Mouse (Mus musculus) neural tube, embryonic 13.5 days (tissue): ENCODE data around the gene Agap1. TPM values are rescaled to one million over a fixed set of nuclear protein-coding genes. Genes with fewer than 3 reads are reported as not detected.
A peak's percentile ranks its signal among the peaks of the same experiment; 100 is the strongest.

Source experiments
- ATAC-seq: fragments of 200-750 bp; cut with Nextera tagmentation; 2 replicates; pipeline ENCODE4 v1.8.0; 2017; ENCODE audit warnings: low read depth, mild to moderate bottlenecking, moderate TSS enrichment, moderate library complexity
- H3K27ac ChIP-seq: fragments of 300-500 bp; sonication (generic); replicated peaks from 2 replicates; pipeline ENCODE4 v1.5.1; 2015; ENCODE audit warnings: moderate library complexity, mild to moderate bottlenecking, inconsistent platforms
- H3K27me3 ChIP-seq: fragments of 300-500 bp; sonication (generic); 2 replicates; pipeline ENCODE4 v1.6.1; 2015; ENCODE audit warnings: mild to moderate bottlenecking, inconsistent platforms
- H3K36me3 ChIP-seq: fragments of 300-500 bp; sonication (generic); 2 replicates; pipeline ENCODE4 v1.6.1; 2015; ENCODE audit warnings: mild to moderate bottlenecking, inconsistent platforms
- H3K4me1 ChIP-seq: fragments of 300-500 bp; sonication (generic); replicated peaks from 2 replicates; pipeline ENCODE4 v1.6.1; 2015; ENCODE audit warnings: inconsistent platforms
- H3K4me2 ChIP-seq: fragments of 300-500 bp; sonication (generic); 2 replicates; pipeline ENCODE4 v1.6.1; 2015; ENCODE audit warnings: inconsistent platforms, mild to moderate bottlenecking, moderate library complexity
- H3K4me3 ChIP-seq: fragments of 300-500 bp; sonication (generic); 2 replicates; pipeline ENCODE4 v1.5.1; 2015; ENCODE audit warnings: mild to moderate bottlenecking, inconsistent platforms
- H3K9ac ChIP-seq: fragments of 300-500 bp; sonication (generic); 2 replicates; pipeline ENCODE4 v1.6.1; 2015; ENCODE audit warnings: moderate library complexity, mild to moderate bottlenecking, inconsistent platforms
- H3K9me3 ChIP-seq: fragments of 300-500 bp; sonication (generic); 2 replicates; pipeline ENCODE4 v1.6.1; 2016; ENCODE audit warnings: inconsistent platforms
- WGBS: fragments of 180-500 bp; shearing (Covaris S2); methylation state at CpG from one replicate; pipeline ENCODE4 v1.1.7; 2015; 5-methylcytosine and 5-hydroxymethylcytosine counted together
- polyA plus RNA-seq: library from polyadenylated mRNA; unstranded; fragments of >200 nt; fragmentation: Nextera tagmentation; extraction: Ambion mirVana; gene quantifications from 2 replicates; pipeline ENCODE4 v1.2.1, GENCODE M21; 2015

Agap1 gene
- polyA plus RNA-seq, 1 experiment from 2014 or later, result 48.1 TPM

- Histone ChIP-seq H3K9ac (no peak overlapping the region), H3K4me2 (no peak overlapping the region), H3K4me1 (peaks cover 60% of the 10 kb centered on the region), H3K4me3 (no peak overlapping the region), H3K9me3 (no peaks in the 10 kb centered on the region), H3K36me3 (peaks cover 17% of the 10 kb centered on the region; the same call in 1 of the 2 replicates), H3K27me3 (peaks cover 41% of the 10 kb centered on the region), H3K27ac (peak overlapping the region; percentile 11; the same call in 1 of the 2 replicates)
- WGBS, result 41% methylated on average over 9 of the region's 9 CpGs
- ATAC-seq, result peak; percentile 28; the same call in 1 of the 2 replicates
These were observed 245.6 kb downstream of the Agap1 start for GRCm38 (mm10) chr1:89700166-89700565.

- WGBS, result 89% methylated on average over 5 of the region's 5 CpGs
- peaks cover 22% of the 10 kb centered on the region for H3K36me3 ChIP-seq
- H3K27me3 ChIP-seq, result peaks cover 45% of the 10 kb centered on the region
- no peak overlapping the region for H3K27ac ChIP-seq
- no peak overlapping the region for H3K4me3 ChIP-seq
- H3K9me3 ChIP-seq, result no peaks in the 10 kb centered on the region
- peaks cover 63% of the 10 kb centered on the region for H3K4me1 ChIP-seq
- ATAC-seq, result no peak
- no peak overlapping the region for H3K4me2 ChIP-seq
- H3K9ac ChIP-seq, result no peak overlapping the region
These were observed 246.6 kb downstream of the Agap1 start for GRCm38 (mm10) chr1:89701162-89701730.

- no peak overlapping the region for H3K27ac ChIP-seq
These were observed 248.7 kb downstream of the Agap1 start for GRCm38 (mm10) chr1:89703294-89703693.

GRCm38 (mm10) chr1:89705670-89706069 is 251.1 kb downstream of the Agap1 start:
- WGBS, result 90% methylated on average over 6 of the region's 6 CpGs
- no peak overlapping the region for H3K4me3 ChIP-seq
- H3K9me3 ChIP-seq, result no peaks in the 10 kb centered on the region
- peaks cover 80% of the 10 kb centered on the region for H3K4me1 ChIP-seq
- H3K4me2 ChIP-seq, result no peak overlapping the region
- H3K36me3 ChIP-seq, result peaks cover 19% of the 10 kb centered on the region
- H3K27me3 ChIP-seq, result peaks cover 30% of the 10 kb centered on the region
- no peak overlapping the region for H3K9ac ChIP-seq
- ATAC-seq, result no peak
- no peak overlapping the region for H3K27ac ChIP-seq

More at GRCm38 (mm10) chr1:89703294-89703693, 248.7 kb downstream of the Agap1 start:
- Histone ChIP-seq H3K27me3 (peaks cover 32% of the 10 kb centered on the region), H3K4me3 (no peak overlapping the region), H3K4me1 (peaks cover 82% of the 10 kb centered on the region), H3K4me2 (no peak overlapping the region), H3K9me3 (no peaks in the 10 kb centered on the region), H3K9ac (no peak overlapping the region), H3K36me3 (peaks cover 18% of the 10 kb centered on the region)
- ATAC-seq, result no peak
- 8% methylated on average over 13 of the region's 13 CpGs for WGBS

- H3K4me3 ChIP-seq, result no peak overlapping the region
- no peaks in the 10 kb centered on the region for H3K9me3 ChIP-seq
- peaks cover 13% of the 10 kb centered on the region for H3K36me3 ChIP-seq
- H3K27ac ChIP-seq, result no peak overlapping the region
- no peak overlapping the region for H3K9ac ChIP-seq
- 80% methylated on average over 2 of the region's 2 CpGs for WGBS
- peaks cover 70% of the 10 kb centered on the region for H3K4me1 ChIP-seq
- no peak overlapping the region for H3K4me2 ChIP-seq
- no peak for ATAC-seq
- H3K27me3 ChIP-seq, result peaks cover 19% of the 10 kb centered on the region; the same call in 1 of the 2 replicates
These were observed 252.3 kb downstream of the Agap1 start for GRCm38 (mm10) chr1:89706862-89707261.

- H3K36me3 ChIP-seq, result peaks cover 20% of the 10 kb centered on the region
- H3K9ac ChIP-seq, result no peak overlapping the region
- ATAC-seq, result no peak
- 34% methylated on average over 15 of the region's 15 CpGs for WGBS
- H3K4me1 ChIP-seq, result peaks cover 69% of the 10 kb centered on the region
- no peak overlapping the region for H3K4me3 ChIP-seq
- H3K4me2 ChIP-seq, result no peak overlapping the region
- H3K9me3 ChIP-seq, result no peaks in the 10 kb centered on the region
- H3K27ac ChIP-seq, result peak overlapping the region; percentile 13; the same call in 1 of the 2 replicates
- H3K27me3 ChIP-seq, result 0 out of 2 replicates have a peak, but pooled peaks cover 13% of the 10 kb centered on the region
These were observed 253.3 kb downstream of the Agap1 start for GRCm38 (mm10) chr1:89707756-89708480.

GRCm38 (mm10) chr1:89709824-89710223 is 255.2 kb downstream of the Agap1 start:
- Histone ChIP-seq H3K4me1 (peaks cover 68% of the 10 kb centered on the region), H3K27me3 (0 out of 2 replicates have a peak, but pooled peaks cover 13% of the 10 kb centered on the region), H3K9me3 (no peaks in the 10 kb centered on the region), H3K4me2 (no peak overlapping the region), H3K9ac (no peak overlapping the region), H3K27ac (no peak overlapping the region), H3K4me3 (no peak overlapping the region), H3K36me3 (peaks cover 20% of the 10 kb centered on the region)
- 52% methylated on average over 5 of the region's 5 CpGs for WGBS
- ATAC-seq, result no peak

GRCm38 (mm10) chr1:89713681-89714080 is 259.1 kb downstream of the Agap1 start:
- Histone ChIP-seq H3K27me3 (0 out of 2 replicates have a peak, but pooled peaks cover 4% of the 10 kb centered on the region), H3K4me3 (no peak overlapping the region), H3K4me2 (no peak overlapping the region), H3K4me1 (peaks cover 67% of the 10 kb centered on the region), H3K27ac (no peak overlapping the region), H3K36me3 (peaks cover 11% of the 10 kb centered on the region), H3K9ac (no peak overlapping the region), H3K9me3 (no peaks in the 10 kb centered on the region)
- WGBS, result 38% methylated on average over 5 of the region's 5 CpGs
- no peak for ATAC-seq

- Histone ChIP-seq H3K4me2 (no peak overlapping the region), H3K4me3 (no peak overlapping the region), H3K4me1 (peaks cover 74% of the 10 kb centered on the region), H3K27me3 (no peaks in the 10 kb centered on the region), H3K27ac (no peak overlapping the region), H3K9me3 (no peaks in the 10 kb centered on the region), H3K36me3 (0 out of 2 replicates have a peak, but pooled peaks cover 6% of the 10 kb centered on the region), H3K9ac (no peak overlapping the region)
- ATAC-seq, result no peak
- WGBS, result 36% methylated on average over 18 of the region's 18 CpGs
These were observed 259.8 kb downstream of the Agap1 start for GRCm38 (mm10) chr1:89714165-89714980.

- Histone ChIP-seq H3K36me3 (0 out of 2 replicates have a peak, but pooled peaks cover 6% of the 10 kb centered on the region), H3K4me2 (no peak overlapping the region), H3K27ac (no peak overlapping the region), H3K9ac (no peak overlapping the region), H3K9me3 (no peaks in the 10 kb centered on the region), H3K27me3 (no peaks in the 10 kb centered on the region), H3K4me3 (no peak overlapping the region), H3K4me1 (peaks cover 62% of the 10 kb centered on the region)
- ATAC-seq, result no peak
- WGBS, result 90% methylated on average over 2 of the region's 2 CpGs
These were observed 261.6 kb downstream of the Agap1 start for GRCm38 (mm10) chr1:89716234-89716633.

- no peak overlapping the region for H3K27ac ChIP-seq
- H3K36me3 ChIP-seq, result 0 out of 2 replicates have a peak, but pooled peaks cover 5% of the 10 kb centered on the region
- no peak overlapping the region for H3K4me3 ChIP-seq
- H3K9me3 ChIP-seq, result no peaks in the 10 kb centered on the region
- H3K9ac ChIP-seq, result no peak overlapping the region
- ATAC-seq, result no peak
- no peak overlapping the region for H3K4me2 ChIP-seq
- no peaks in the 10 kb centered on the region for H3K27me3 ChIP-seq
- 95% methylated on average over 4 of the region's 4 CpGs for WGBS
- peaks cover 61% of the 10 kb centered on the region for H3K4me1 ChIP-seq
These were observed 262.5 kb downstream of the Agap1 start for GRCm38 (mm10) chr1:89717100-89717499.
